Mouse (Mus musculus): ENCODE data around the gene Pqlc2. TPM values are rescaled to one million over a fixed set of nuclear protein-coding genes. Genes with fewer than 3 reads are reported as not detected.
A peak's percentile ranks its signal among the peaks of the same experiment; 100 is the strongest.

The Pqlc2 gene
- polyA plus RNA-seq (2012; rRNA removed), result 23.3 and 23.9 TPM in 2 replicates

GRCm38 (mm10) chr4:139310171-139310898, at the start of gene Pqlc2, which contains the start of gene Akr7a5:
Gene Pqlc2, minus strand, starts transcription at chr4:139310708.
Gene Akr7a5, plus strand, starts transcription at chr4:139310744.
- H3K27ac ChIP-seq (ENCODE audit: insufficient read depth, low read length), result 0 out of 2 replicates have a peak within 1 kb of the TSS, but pooled peaks have one; percentile 61
- H3K4me3 ChIP-seq (ENCODE audit: insufficient read depth, low read length), result peak within 1 kb of the TSS; percentile 81
- peaks cover 9% of the 10 kb centered on the region for H3K4me1 ChIP-seq (ENCODE audit: control insufficient read depth, insufficient read depth, low read length)
- TF ChIP-seq POLR2A (IDR thresholded peaks at IDR 0.05; ENCODE audit: extremely low read depth, insufficient read depth, low read length), result peak; percentile 95
- no peak for TF ChIP-seq CTCF (IDR thresholded peaks at IDR 0.05; ENCODE audit: extremely low read depth, insufficient read depth, low read length)

- Histone ChIP-seq H3K4me1 (ENCODE audit: control insufficient read depth, insufficient read depth, low read length) (peaks cover 1% of the 10 kb centered on the region), H3K4me3 (ENCODE audit: insufficient read depth, low read length) (no peak overlapping the region), H3K27ac (ENCODE audit: insufficient read depth, low read length) (no peak overlapping the region)
- no peak for TF ChIP-seq CTCF (IDR thresholded peaks at IDR 0.05; ENCODE audit: extremely low read depth, insufficient read depth, low read length)
- TF ChIP-seq POLR2A (IDR thresholded peaks at IDR 0.05; ENCODE audit: extremely low read depth, insufficient read depth, low read length), result no peak
Observed at GRCm38 (mm10) chr4:139357211-139357610, 46.7 kb upstream of the Pqlc2 start.

- TF ChIP-seq CTCF (IDR thresholded peaks at IDR 0.05; ENCODE audit: extremely low read depth, insufficient read depth, low read length) (no peak), POLR2A (IDR thresholded peaks at IDR 0.05; ENCODE audit: extremely low read depth, insufficient read depth, low read length) (no peak)
- H3K4me1 ChIP-seq (ENCODE audit: control insufficient read depth, insufficient read depth, low read length), result peaks cover 7% of the 10 kb centered on the region
Observed at GRCm38 (mm10) chr4:139352832-139353231, 42.3 kb upstream of the Pqlc2 start.

GRCm38 (mm10) chr4:139351931-139352711, 41.6 kb upstream of the Pqlc2 start, which contains the start of the genes Mrto4, Emc1 and Ubr4:
Gene Mrto4, minus strand, starts transcription at chr4:139352576.
Gene Emc1, plus strand, starts transcription at chr4:139352587.
Gene Ubr4, plus strand, starts transcription at chr4:139352609.
- H3K4me1 ChIP-seq (ENCODE audit: control insufficient read depth, insufficient read depth, low read length), result peaks cover 7% of the 10 kb centered on the region
- peak; percentile 64; the same call in 1 of the 2 replicates for TF ChIP-seq POLR2A (IDR thresholded peaks at IDR 0.05; ENCODE audit: extremely low read depth, insufficient read depth, low read length)
- TF ChIP-seq CTCF (IDR thresholded peaks at IDR 0.05; ENCODE audit: extremely low read depth, insufficient read depth, low read length), result no peak
- H3K27ac ChIP-seq (ENCODE audit: insufficient read depth, low read length), result peak within 1 kb of the TSS; percentile 99
- peak within 1 kb of the TSS; percentile 65 for H3K4me3 ChIP-seq (ENCODE audit: insufficient read depth, low read length)

More at GRCm38 (mm10) chr4:139352832-139353231, 42.3 kb upstream of the Pqlc2 start:
- Histone ChIP-seq H3K27ac (ENCODE audit: insufficient read depth, low read length) (no peak overlapping the region), H3K4me3 (ENCODE audit: insufficient read depth, low read length) (peak overlapping the region; percentile 65)

- no peaks in the 10 kb centered on the region for H3K4me1 ChIP-seq (ENCODE audit: control insufficient read depth, insufficient read depth, low read length)
- TF ChIP-seq CTCF (IDR thresholded peaks at IDR 0.05; ENCODE audit: extremely low read depth, insufficient read depth, low read length) (no peak), POLR2A (IDR thresholded peaks at IDR 0.05; ENCODE audit: extremely low read depth, insufficient read depth, low read length) (no peak)
- no peak overlapping the region for H3K27ac ChIP-seq (ENCODE audit: insufficient read depth, low read length)
- no peak overlapping the region for H3K4me3 ChIP-seq (ENCODE audit: insufficient read depth, low read length)
Observed at GRCm38 (mm10) chr4:139345416-139346019, 35.0 kb upstream of the Pqlc2 start.

- H3K27ac ChIP-seq (ENCODE audit: insufficient read depth, low read length), result no peak overlapping the region
- no peak for TF ChIP-seq CTCF (IDR thresholded peaks at IDR 0.05; ENCODE audit: extremely low read depth, insufficient read depth, low read length)
- no peak for TF ChIP-seq POLR2A (IDR thresholded peaks at IDR 0.05; ENCODE audit: extremely low read depth, insufficient read depth, low read length)
- H3K4me3 ChIP-seq (ENCODE audit: insufficient read depth, low read length), result no peak overlapping the region
- no peaks in the 10 kb centered on the region for H3K4me1 ChIP-seq (ENCODE audit: control insufficient read depth, insufficient read depth, low read length)
Observed at GRCm38 (mm10) chr4:139343718-139344117, 33.2 kb upstream of the Pqlc2 start.

- TF ChIP-seq CTCF (IDR thresholded peaks at IDR 0.05; ENCODE audit: extremely low read depth, insufficient read depth, low read length) (no peak), POLR2A (IDR thresholded peaks at IDR 0.05; ENCODE audit: extremely low read depth, insufficient read depth, low read length) (no peak)
- no peak overlapping the region for H3K27ac ChIP-seq (ENCODE audit: insufficient read depth, low read length)
- H3K4me1 ChIP-seq (ENCODE audit: control insufficient read depth, insufficient read depth, low read length), result no peaks in the 10 kb centered on the region
- H3K4me3 ChIP-seq (ENCODE audit: insufficient read depth, low read length), result no peak overlapping the region
Observed at GRCm38 (mm10) chr4:139341556-139342233, 31.2 kb upstream of the Pqlc2 start.

- TF ChIP-seq POLR2A (IDR thresholded peaks at IDR 0.05; ENCODE audit: extremely low read depth, insufficient read depth, low read length) (no peak), CTCF (IDR thresholded peaks at IDR 0.05; ENCODE audit: extremely low read depth, insufficient read depth, low read length) (no peak)
- no peaks in the 10 kb centered on the region for H3K4me1 ChIP-seq (ENCODE audit: control insufficient read depth, insufficient read depth, low read length)
- no peak overlapping the region for H3K4me3 ChIP-seq (ENCODE audit: insufficient read depth, low read length)
- H3K27ac ChIP-seq (ENCODE audit: insufficient read depth, low read length), result no peak overlapping the region
Observed at GRCm38 (mm10) chr4:139340835-139341234, 30.3 kb upstream of the Pqlc2 start.

GRCm38 (mm10) chr4:139338145-139338544, 27.6 kb upstream of the Pqlc2 start:
- Histone ChIP-seq H3K4me3 (ENCODE audit: insufficient read depth, low read length) (no peak overlapping the region), H3K27ac (ENCODE audit: insufficient read depth, low read length) (no peak overlapping the region), H3K4me1 (ENCODE audit: control insufficient read depth, insufficient read depth, low read length) (peaks cover 1% of the 10 kb centered on the region; the same call in 1 of the 2 replicates)
- no peak for TF ChIP-seq CTCF (IDR thresholded peaks at IDR 0.05; ENCODE audit: extremely low read depth, insufficient read depth, low read length)
- TF ChIP-seq POLR2A (IDR thresholded peaks at IDR 0.05; ENCODE audit: extremely low read depth, insufficient read depth, low read length), result no peak
